Mouse (Mus musculus) liver, adult 2 months (tissue): ENCODE measurements at regions not wholly inside any gene's neighbourhood (a gene's known extent, or its start where the extent isn't known, plus 50 kb on each side); places are given as distances from the start of the nearest gene placed in this dataset.

Source experiments
- DNase-seq: peaks from one replicate; pipeline ENCODE4 v3.0.0-alpha.2; 2011; ENCODE audit warnings: low read depth, low spot score; ENCODE audit errors: extremely low read depth
- H3K27ac ChIP-seq: fragments of 200-500 bp; replicated peaks from 2 replicates; pipeline ENCODE4 v1.5.1; 2012; ENCODE audit warnings: low read depth, mild to moderate bottlenecking, control low read depth, inconsistent platforms, low read length; ENCODE audit not compliant: insufficient read depth
- H3K27me3 ChIP-seq: fragments of 200-500 bp; 2 replicates; pipeline ENCODE4 v1.6.1; 2012; ENCODE audit warnings: mild to moderate bottlenecking, moderate library complexity, low read length, inconsistent platforms; ENCODE audit not compliant: control insufficient read depth, insufficient read depth
- H3K36me3 ChIP-seq: fragments of 200-500 bp; 2 replicates; pipeline ENCODE4 v1.6.1; 2012; ENCODE audit warnings: low read length, inconsistent platforms; ENCODE audit not compliant: control insufficient read depth, insufficient read depth
- H3K4me1 ChIP-seq: fragments of 200-500 bp; 2 replicates; pipeline ENCODE4 v1.6.1; 2011; ENCODE audit warnings: low read length; ENCODE audit not compliant: control insufficient read depth, insufficient read depth
- H3K4me3 ChIP-seq: fragments of 200-500 bp; 2 replicates; pipeline ENCODE4 v1.5.1; 2011; ENCODE audit warnings: low read depth, mild to moderate bottlenecking, control low read depth, low read length, moderate library complexity; ENCODE audit not compliant: insufficient read depth
- H3K79me2 ChIP-seq: fragments of 200-500 bp; 2 replicates; pipeline ENCODE4 v1.6.1; 2012; ENCODE audit warnings: inconsistent platforms, mild to moderate bottlenecking, low read length, moderate library complexity; ENCODE audit not compliant: control insufficient read depth, insufficient read depth
- H3K9ac ChIP-seq: fragments of 200-500 bp; 2 replicates; pipeline ENCODE4 v1.6.1; 2012; ENCODE audit warnings: low read depth, mild to moderate bottlenecking, control low read depth, inconsistent platforms, low read length
- CTCF ChIP-seq: fragments of 200-500 bp; IDR thresholded peaks from 2 replicates; pipeline ENCODE4 v1.5.1; 2011; ENCODE audit warnings: low read depth, low read length, control low read depth
- POLR2A ChIP-seq: fragments of 200-500 bp; IDR thresholded peaks from 2 replicates; pipeline ENCODE4 v1.6.1; 2011; ENCODE audit warnings: low read length, control low read depth; ENCODE audit not compliant: insufficient read depth; ENCODE audit errors: extremely low read depth
- WGBS: fragments of 180-500 bp; shearing (Covaris S2); methylation state at CpG from one replicate; pipeline ENCODE4 v1.1.7; 2018; 5-methylcytosine and 5-hydroxymethylcytosine counted together

DNA sequence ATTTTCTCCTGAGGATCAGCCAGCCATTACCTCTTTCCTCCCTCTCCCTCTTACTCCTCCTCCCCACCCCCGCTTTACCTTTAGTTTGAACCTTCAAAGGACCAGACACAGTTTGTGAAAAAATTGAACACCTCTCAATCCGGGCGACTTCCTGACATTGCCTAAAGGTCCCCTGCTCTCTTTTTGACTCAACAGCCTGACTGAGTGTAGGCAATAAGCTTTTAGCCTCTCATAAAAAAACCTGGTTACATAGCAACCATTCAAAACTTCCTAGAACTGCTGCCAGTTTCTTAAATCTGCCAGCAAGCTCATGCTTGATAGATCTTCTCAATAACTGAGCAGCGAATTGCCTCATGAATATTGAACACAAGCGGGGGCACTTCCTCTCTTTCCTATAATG lies 71.7 kb downstream of the Zfp945 start:
- DNase-seq, result no peak
- WGBS, result 84% methylated on average over 5 of the region's 5 CpGs

DNA sequence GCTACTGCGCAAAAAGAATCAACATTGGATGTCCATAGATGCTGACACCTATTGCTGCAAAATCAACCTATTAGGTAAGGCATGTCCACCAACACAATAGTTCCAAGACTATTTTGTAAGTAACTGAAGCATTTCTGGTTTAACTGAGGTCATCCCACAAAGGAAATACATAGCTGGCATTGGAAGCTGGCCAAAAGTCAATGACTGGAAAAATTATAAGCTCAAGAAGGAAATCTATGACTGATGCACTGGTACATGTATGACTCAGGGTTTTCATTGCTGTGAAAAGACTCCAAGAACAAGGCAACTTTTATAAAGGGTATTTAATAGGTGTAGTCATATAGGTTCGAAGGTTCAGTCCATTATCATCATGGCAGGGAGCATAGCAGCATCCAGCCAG lies 82.5 kb downstream of the Zfp945 start:
- no peak for DNase-seq

More for the DNA sequence above, 71.7 kb downstream of the Zfp945 start:
- H3K4me3 ChIP-seq, result no peak overlapping the region
- no peaks in the 10 kb centered on the region for H3K79me2 ChIP-seq
- H3K4me1 ChIP-seq, result no peaks in the 10 kb centered on the region
- TF ChIP-seq POLR2A, result no peak
- TF ChIP-seq CTCF, result no peak
- no peak overlapping the region for H3K9ac ChIP-seq
- peaks cover 4% of the 10 kb centered on the region; the same call in 1 of the 2 replicates for H3K36me3 ChIP-seq
- H3K27me3 ChIP-seq, result no peaks in the 10 kb centered on the region
- H3K27ac ChIP-seq, result no peak overlapping the region

DNA sequence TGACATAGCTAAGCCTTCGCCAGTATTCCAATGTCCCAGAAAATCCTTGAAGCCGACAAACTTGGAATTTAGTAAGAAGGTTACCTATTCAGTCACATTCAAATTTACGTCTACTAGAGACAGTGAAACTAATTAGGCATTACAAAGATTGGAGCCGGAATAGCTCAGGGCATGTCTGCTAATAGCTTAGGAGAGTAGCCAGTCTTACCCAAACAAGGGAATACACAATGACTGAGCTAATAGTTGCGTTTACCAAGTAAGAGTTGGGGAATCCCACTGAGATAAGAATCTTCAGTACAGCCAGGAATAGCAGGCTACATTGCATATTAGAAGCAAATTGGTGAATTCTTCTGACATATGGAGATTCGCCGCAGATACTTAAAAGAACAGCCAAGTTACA lies 121.2 kb downstream of the Zfp945 start:
- WGBS, result 69% methylated on average over 7 of the region's 7 CpGs
- Histone ChIP-seq H3K4me1 (no peaks in the 10 kb centered on the region), H3K27ac (no peak overlapping the region), H3K36me3 (no peaks in the 10 kb centered on the region), H3K4me3 (no peak overlapping the region), H3K9ac (no peak overlapping the region), H3K79me2 (no peaks in the 10 kb centered on the region), H3K27me3 (no peaks in the 10 kb centered on the region)
- no peak for DNase-seq
- no peak for TF ChIP-seq POLR2A
- TF ChIP-seq CTCF, result no peak

More for the DNA sequence above, 82.5 kb downstream of the Zfp945 start:
- H3K9ac ChIP-seq, result no peak overlapping the region
- no peak overlapping the region for H3K27ac ChIP-seq
- TF ChIP-seq CTCF (no peak), POLR2A (no peak)
- H3K79me2 ChIP-seq, result no peaks in the 10 kb centered on the region
- H3K27me3 ChIP-seq, result no peaks in the 10 kb centered on the region
- H3K36me3 ChIP-seq, result peaks cover 20% of the 10 kb centered on the region
- H3K4me1 ChIP-seq, result no peaks in the 10 kb centered on the region
- H3K4me3 ChIP-seq, result no peak overlapping the region
- 94% methylated on average over 2 of the region's 2 CpGs for WGBS

DNA sequence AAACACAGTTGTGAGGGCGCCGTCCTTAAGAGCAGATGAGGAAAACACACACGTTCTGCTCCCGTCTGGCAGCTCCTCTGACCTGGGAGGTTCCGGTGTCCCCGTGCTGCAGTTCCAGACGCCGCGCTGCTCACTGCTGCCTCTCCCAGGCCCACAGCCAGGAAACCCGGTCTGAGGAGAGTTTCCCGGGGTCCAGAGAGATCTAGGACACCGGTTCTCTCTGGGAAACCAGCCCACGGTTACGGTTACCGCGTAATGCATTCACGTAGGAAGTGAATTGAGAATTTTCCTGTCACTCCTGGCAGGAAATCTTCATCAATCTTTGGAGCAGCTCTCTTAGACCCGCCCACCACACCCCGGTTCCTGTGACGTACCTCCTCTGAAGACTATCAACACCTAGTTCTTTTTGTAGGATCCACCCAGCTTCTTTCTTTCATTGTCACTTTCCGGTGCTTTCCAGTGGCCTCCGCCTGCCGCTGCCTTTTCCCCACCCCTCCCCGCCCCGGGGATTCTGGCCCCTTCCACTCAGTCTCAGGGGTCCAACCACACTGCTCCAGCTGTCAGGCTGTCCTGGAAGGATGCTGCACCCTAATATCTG lies 127.3 kb downstream of the Zfp945 start:
- whole genome bisulfite sequencing, result under 1% methylated on average over 25 of the region's 25 CpGs

DNA sequence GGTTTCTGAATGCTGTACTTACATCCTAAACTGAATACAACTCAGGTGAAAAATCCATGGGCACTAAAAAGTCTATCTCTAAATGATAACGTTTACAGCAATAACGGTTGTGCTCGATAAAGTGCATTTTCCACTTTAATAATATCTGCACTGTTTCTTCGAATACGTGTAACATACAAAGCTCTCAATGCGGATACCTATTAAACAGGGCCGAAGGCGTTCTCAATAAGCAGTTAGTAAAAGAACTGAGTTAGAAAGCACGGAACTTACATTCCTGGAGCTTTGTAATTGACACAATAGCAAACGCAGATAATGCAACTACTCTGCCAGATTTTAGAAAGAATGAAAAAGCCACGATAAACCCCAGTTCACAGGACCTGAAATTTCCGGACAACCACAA lies 127.8 kb downstream of the Zfp945 start:
- TF ChIP-seq POLR2A, result no peak
- no peak for TF ChIP-seq CTCF
- no peak for DNase-seq
- peak overlapping the region; percentile 67 for H3K4me3 ChIP-seq
- peaks cover 3% of the 10 kb centered on the region; the same call in 1 of the 2 replicates for H3K4me1 ChIP-seq
- WGBS, result 7% methylated on average over 12 of the region's 12 CpGs
- H3K27ac ChIP-seq, result no peak overlapping the region
- no peaks in the 10 kb centered on the region for H3K27me3 ChIP-seq
- H3K36me3 ChIP-seq, result no peaks in the 10 kb centered on the region
- H3K79me2 ChIP-seq, result no peaks in the 10 kb centered on the region; the same call in 1 of the 2 replicates
- peak overlapping the region; percentile 20 for H3K9ac ChIP-seq

More for the DNA sequence above, 127.3 kb downstream of the Zfp945 start:
- TF ChIP-seq CTCF (peak; percentile 17; the same call in 1 of the 2 replicates), POLR2A (no peak)
- no peak overlapping the region for H3K27ac ChIP-seq
- no peaks in the 10 kb centered on the region; the same call in 1 of the 2 replicates for H3K79me2 ChIP-seq
- H3K4me1 ChIP-seq, result peaks cover 3% of the 10 kb centered on the region; the same call in 1 of the 2 replicates
- peak; percentile 65 for DNase-seq
- peak overlapping the region; percentile 20 for H3K9ac ChIP-seq
- peak overlapping the region; percentile 67 for H3K4me3 ChIP-seq
- no peaks in the 10 kb centered on the region for H3K36me3 ChIP-seq
- no peaks in the 10 kb centered on the region for H3K27me3 ChIP-seq

DNA sequence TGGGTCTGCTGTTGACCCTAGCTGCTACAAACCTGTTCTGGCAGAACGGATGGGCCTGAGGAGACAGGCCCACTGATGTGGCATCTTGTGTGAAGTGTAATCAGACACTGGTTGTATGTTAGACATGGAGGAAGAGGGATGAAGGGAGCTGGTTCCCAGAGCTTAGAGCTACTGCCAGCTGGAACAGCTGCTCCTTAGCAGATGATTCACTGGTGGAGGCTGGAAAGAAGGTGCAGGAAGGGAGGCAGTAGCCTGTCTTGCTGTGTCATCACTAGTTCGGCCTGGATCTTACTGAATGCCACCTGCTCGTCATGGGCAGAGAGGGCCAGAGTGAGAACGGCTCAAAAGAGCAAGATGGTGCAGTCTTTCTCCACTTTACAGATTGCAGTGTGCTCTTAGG lies 130.6 kb downstream of the Zfp945 start:
- no peaks in the 10 kb centered on the region; the same call in 1 of the 2 replicates for H3K79me2 ChIP-seq
- TF ChIP-seq POLR2A (no peak), CTCF (no peak)
- no peak overlapping the region for H3K9ac ChIP-seq
- no peaks in the 10 kb centered on the region for H3K27me3 ChIP-seq
- no peak for DNase-seq
- H3K4me1 ChIP-seq, result peaks cover 3% of the 10 kb centered on the region; the same call in 1 of the 2 replicates
- 98% methylated on average over 4 of the region's 4 CpGs for WGBS
- no peak overlapping the region for H3K27ac ChIP-seq
- no peaks in the 10 kb centered on the region for H3K36me3 ChIP-seq
- H3K4me3 ChIP-seq, result no peak overlapping the region
